Mouse (Mus musculus) NIH3T3 (cell line): Measurements from ENCODE around the gene Ulk3.

Experiments
- DNase-seq: peaks from one replicate; pipeline ENCODE4 v3.0.0-alpha.2; 2012; ENCODE audit warnings: low read depth

Gene Ulk3

GRCm38 (mm10) chr9:57644442-57644943, 55.2 kb downstream of the Ulk3 start:
- DNase-seq = peak; percentile 24

GRCm38 (mm10) chr9:57644944-57645893, 56.0 kb downstream of the Ulk3 start:
- DNase-seq = peak; percentile 94
